Mouse (Mus musculus): ENCODE measurements around the gene Atp2c1.

Atp2c1 gene

GRCm38 (mm10) chr9:105484338-105485084, 42.6 kb downstream of the Atp2c1 start:
- no peak for DNase-seq

DNA sequence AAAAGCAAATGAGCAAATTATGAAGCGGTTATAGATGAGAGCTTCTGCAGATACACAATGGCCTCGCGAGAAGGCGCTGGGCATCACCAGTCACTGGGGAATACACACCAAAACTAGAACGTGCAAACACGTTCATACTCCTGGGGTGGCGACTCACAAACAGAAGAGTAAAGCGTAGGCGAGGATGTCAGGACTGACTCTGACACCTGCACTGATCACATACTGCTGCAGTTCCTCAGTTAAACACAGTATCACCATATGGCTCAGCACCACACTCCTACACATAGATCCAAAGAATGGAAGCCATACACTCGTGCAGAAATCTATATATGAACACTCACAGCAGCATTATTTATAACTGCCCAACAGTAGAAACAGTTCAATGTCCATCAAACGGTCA, 43.2 kb downstream of the Atp2c1 start:
- DNase-seq: no peak

GRCm38 (mm10) chr9:105482715-105483510, 44.2 kb downstream of the Atp2c1 start:
- DNase-seq: no peak

DNA sequence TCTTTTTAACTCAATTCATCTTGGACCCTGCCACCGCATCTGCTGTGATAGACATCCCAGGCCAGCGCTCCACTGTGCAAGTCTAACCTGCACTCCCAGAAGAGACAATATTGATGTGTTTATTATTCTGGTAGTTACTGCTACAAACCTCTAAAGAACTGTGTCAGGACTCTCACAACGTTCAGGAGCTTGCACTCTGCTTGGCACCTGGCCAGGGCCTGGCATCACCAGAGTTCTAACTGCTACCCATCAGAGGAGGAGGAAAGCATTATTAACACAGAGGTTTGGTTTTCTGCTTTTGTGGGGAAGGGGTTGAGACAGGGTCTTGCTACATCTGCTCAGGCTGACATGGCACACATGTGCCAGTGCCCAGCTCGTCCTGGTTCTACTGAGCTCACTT, 45.0 kb downstream of the Atp2c1 start:
- peak; percentile 23 for DNase-seq

- no peak for DNase-seq
These were observed 51.0 kb downstream of the Atp2c1 start for GRCm38 (mm10) chr9:105476134-105476533.

- no peak for DNase-seq
These were observed 52.2 kb downstream of the Atp2c1 start for GRCm38 (mm10) chr9:105474910-105475309.

- no peak for DNase-seq
These were observed 59.3 kb downstream of the Atp2c1 start for GRCm38 (mm10) chr9:105467787-105468186.

DNA sequence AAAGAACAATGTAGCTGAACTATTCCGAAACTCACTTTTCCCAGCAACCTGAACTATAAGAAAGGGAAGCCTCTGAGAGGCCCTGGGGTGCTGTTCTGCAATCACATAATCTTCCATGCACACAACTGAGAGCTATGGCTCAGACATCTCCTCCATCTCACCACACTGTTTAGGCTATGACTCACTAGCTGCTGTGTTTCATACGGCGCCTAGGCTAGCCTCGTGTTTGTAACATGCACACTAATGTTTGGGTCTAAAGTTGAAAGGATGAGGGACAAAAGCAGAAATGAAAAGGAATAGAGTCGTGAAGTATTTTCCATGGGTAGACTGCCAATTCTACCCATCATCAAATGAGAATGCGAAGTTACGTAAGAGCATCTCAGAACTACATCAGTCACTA, 65.6 kb downstream of the Atp2c1 start:
- no peak for DNase-seq

GRCm38 (mm10) chr9:105459032-105459431, 68.1 kb downstream of the Atp2c1 start:
- DNase-seq: no peak

- no peak for DNase-seq
These were observed 118.6 kb downstream of the Atp2c1 start for GRCm38 (mm10) chr9:105408549-105408948.

DNA sequence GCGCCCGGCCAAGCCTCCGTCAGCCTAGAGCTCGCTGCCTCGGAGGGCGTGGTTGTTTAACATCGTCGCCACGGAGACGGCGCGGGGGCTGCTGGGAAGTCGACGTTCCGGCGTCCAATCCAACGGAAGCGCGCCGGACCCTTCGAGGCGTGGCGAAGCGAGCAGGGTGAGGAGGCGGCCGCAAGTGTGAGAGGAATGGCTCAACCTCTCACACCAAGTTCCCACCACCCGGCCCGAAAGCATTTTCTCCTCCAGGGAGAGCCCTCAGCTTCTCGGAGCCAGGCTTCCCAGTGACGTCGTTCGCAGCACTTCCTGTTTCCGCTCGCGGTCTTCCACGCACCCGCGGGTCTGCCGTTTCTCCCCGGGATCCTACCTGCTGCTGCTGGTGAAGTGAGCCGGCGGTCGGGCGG, 131.9 kb downstream of the Atp2c1 start, which contains the start of the genes Aste1 and Nek11:
Aste1 (plus strand) TSS at position 175 of the 410 bp plus-strand sequence.
Nek11 (minus strand) TSS at position 307 of the 410 bp plus-strand sequence.
- DNase-seq: peak; percentile 93

- DNase-seq: no peak
These were observed 132.4 kb downstream of the Atp2c1 start for GRCm38 (mm10) chr9:105394720-105395119.

GRCm38 (mm10) chr9:105390616-105391015, 136.5 kb downstream of the Atp2c1 start:
- no peak for DNase-seq

GRCm38 (mm10) chr9:105389289-105389688, 137.8 kb downstream of the Atp2c1 start:
- DNase-seq: peak; percentile 20

- no peak for DNase-seq
These were observed 139.7 kb downstream of the Atp2c1 start for GRCm38 (mm10) chr9:105387403-105387802.

DNA sequence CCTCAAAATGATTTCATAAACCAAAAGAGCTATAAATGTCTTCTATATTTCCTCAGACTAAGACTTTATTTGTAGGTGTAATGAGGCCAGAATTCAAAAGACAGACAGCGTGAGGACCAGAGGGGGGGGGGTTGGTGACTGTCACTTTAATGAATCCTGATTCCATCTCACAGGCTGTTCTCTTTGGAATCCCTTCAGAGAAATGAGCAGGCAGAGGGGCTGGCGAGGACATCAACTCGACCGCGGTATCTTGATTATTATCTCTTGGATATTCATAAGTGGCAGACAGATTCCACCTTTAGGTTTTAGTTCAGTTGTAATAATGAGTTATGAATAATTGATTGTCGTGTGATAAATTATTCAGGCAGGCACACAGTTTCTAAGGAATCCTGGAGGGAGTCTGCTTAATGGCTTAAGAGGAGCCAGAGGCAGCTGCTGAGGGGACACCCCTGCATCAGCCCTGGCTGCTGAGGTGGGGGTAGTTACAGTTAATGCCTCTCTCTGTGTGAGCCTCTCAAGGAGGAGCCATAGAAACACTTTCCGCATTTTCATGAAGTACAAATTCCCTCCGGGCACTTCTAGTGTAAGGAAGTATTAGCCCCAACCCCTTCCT, 147.5 kb downstream of the Atp2c1 start:
- DNase-seq: no peak

DNA sequence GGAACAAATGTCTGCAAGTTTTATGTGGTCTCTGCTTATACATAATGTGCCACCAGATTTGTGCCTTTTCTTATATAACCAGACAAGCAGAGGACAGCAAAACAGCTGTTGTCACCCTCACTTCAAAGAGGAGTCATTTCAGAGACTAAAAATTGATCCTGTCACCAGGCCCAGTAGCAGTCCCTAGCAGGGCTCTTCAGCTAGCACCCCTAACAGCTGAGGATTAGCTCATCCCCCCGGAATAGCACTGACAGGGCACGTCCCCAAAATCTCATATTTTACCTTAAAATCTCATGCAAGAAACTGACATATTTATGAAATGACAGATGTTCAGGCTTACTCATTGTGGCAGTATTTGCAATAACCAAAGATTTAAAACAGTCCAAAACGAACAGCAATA, 149.5 kb downstream of the Atp2c1 start:
- no peak for DNase-seq

DNA sequence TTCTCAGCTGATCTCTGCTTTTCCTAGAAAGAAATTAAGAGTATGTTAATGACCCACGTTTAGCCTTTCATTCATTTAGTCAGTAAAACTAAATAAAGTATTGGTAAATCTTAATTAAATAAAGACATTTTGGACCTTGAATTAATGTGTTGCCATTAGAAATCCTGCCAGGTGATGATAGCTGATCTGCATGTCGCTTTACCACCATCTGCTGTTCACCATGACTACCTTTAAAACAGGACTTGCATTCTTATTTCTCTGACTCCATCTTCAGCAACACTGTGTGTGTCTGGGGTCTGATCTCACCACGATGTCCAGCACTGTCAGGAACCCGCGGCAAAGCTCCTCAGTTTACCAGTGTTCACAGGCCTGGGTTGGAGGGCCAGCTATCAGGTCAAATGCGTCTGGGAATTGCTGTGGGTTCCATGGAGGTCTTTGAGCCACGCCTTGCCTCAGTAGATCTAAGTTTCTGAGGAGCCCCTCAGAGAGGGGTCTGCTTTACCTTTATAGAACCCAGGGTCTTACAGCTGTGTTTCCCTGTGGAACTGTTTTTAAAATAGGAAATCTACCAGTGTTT, 150.1 kb downstream of the Atp2c1 start:
- DNase-seq: no peak

DNA sequence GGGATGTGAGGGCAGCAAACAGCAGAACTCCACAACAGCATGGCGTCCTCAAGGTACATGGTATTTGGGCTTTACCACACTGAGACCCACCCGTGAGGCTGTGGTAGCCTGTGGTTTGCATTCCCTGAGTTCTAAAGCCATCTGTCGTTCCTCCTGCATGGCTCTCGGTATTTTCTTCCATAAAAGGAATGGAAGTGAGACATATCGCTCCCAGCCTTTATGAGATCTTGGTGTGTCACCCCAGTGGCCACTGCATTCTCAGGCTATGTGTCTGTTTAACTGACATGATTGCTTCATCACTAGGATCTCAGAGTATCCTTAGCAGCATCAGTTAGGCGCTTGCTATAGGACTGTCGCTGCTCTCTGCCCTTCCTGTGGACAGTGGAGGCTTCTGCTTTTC, 150.7 kb downstream of the Atp2c1 start:
- DNase-seq: no peak

DNA sequence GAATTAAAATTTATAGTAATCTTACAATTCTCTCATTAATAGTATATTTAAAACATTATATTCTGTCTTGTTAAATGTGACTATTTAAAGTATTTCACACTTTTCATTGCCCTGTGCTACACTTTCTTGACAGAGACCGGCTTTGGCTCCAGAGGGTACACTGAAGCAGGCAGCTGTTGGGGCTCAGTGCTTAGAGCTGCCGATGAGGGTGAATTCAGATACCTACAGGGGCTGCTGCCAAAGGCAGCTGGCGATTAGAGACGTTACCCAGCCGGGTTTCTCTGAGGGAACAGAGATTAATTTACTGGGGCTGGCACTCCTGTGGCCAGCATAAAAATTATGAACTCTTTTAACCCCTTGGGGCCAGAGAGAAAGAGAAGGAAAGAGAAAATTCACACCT, 152.8 kb downstream of the Atp2c1 start:
- DNase-seq: no peak

DNA sequence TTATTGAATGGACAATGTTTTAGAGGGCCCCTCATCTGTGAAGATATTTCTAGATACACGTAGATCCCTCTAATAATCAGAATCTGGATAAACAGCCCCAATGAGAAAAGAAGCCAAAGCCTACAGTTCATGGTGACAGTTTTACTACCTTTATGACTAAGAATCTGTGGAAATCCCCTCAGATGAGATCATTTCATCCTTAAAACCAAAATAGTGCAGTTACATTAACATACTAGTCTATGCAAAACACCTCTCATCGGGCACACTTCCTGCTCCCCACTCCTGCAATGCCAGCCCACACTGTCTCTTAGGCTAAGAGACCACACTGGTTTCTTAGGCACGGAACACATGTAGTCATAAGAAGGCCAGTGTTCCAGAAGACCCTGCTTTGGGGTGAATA, 158.5 kb downstream of the Atp2c1 start:
- no peak for DNase-seq

- DNase-seq: no peak
These were observed 160.9 kb downstream of the Atp2c1 start for GRCm38 (mm10) chr9:105366199-105366598.

DNA sequence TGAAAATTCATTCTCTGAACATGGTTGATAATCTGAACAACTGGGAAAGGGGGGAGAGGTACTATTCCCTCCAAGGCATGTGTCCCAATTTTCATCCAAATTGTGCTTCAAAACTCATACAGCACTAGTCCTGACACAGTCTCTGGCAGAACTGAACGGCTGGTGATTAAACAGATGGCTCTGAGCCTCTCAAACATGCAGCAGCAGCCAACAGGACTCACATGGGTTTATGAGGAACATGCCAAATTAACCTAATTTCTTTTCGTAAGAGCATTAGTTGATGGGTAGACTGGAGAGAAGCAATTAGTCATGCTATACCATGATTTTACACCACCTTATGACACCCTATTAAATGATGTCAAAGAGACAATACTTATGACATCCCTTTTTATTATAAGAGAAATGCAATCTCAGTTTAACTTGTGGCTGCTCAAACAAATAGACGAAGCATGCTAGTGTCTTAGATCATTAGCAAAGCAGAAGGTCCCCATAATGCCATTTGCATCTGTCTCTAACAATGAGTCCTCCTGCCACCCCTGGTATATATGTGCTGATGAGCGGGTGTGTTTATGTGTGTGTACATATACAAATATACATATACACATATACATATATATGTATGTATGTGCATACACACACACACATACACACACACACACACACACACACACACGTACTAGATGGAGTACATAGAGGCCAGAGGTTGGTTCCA, 163.4 kb downstream of the Atp2c1 start:
- no peak for DNase-seq
